Mouse (Mus musculus): ENCODE results near the gene Stx4a. TPM values are rescaled to one million over a fixed set of nuclear protein-coding genes. Genes with fewer than 3 reads are reported as not detected.

Stx4a gene
- total and polyA plus RNA-seq, 2 experiments from 2014 or later, result 7.1 to 20.7 TPM

DNA sequence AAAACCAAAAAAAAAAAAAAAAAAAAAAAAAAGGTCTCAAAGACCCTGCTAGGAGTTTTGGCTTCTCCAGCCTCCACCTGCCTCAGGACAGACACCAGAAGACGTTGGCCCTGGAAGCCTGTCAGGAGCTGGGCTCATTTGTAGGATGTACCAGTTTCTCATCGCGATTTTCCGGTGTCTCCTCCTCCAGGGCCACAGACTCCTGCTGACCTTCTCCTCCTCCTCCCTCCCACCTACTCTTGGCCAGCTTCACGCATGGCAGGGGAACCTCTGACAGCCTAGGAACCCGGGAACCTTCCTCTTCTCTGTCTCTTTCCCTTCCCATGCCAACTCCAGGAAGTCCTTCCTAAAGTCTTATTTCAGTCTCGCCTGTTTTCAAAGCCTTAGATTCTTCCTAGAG, 7.0 kb upstream of the Stx4a start:
- Histone ChIP-seq H3K27ac (ENCODE audit: low read depth, low read length) (no peak overlapping the region), H3K27me3 (ENCODE audit: insufficient read depth, low read length) (no peaks in the 10 kb centered on the region), H3K4me2 (ENCODE audit: low read depth, low read length, poor library complexity, severe bottlenecking) (no peak overlapping the region), H3K4me1 (ENCODE audit: insufficient read depth, low read length) (no peaks in the 10 kb centered on the region), H3K9me3 (ENCODE audit: low read length) (no peaks in the 10 kb centered on the region), H3K9ac (replicated peaks; ENCODE audit: low read length, poor library complexity, severe bottlenecking) (no peak overlapping the region), H3K4me3 (ENCODE audit: low read depth, low read length) (no peak overlapping the region), H3K36me3 (ENCODE audit: insufficient read depth, low read length) (peaks cover 29% of the 10 kb centered on the region)
- WGBS, result 79% methylated on average over 7 of the region's 7 CpGs
- no peak for DNase-seq (ENCODE audit: low spot score)
- TF ChIP-seq CTCF (IDR thresholded peaks at IDR 0.05), result no peak
- no peak for ATAC-seq (ENCODE audit: low FRiP score)

DNA sequence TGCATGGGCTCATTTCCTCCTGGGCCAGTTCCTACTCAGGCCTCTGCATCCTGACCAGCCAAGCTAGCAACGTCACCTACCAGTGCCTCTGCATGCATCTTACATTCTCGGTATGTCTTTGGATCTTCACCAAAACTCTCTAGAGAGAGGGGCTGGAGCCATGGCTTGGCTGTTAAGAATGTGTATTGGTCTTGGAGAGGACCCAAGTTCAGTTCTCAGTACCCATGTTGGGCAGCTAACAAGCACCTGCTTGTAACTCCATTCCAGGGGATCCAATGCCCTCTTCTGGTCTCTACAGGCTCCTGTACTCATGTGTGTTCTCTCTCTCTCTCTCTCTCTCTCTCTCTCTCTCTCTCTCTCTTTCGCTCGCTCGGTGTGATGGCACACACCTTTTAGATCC, 6.3 kb upstream of the Stx4a start:
- peaks cover 4% of the 10 kb centered on the region for H3K4me1 ChIP-seq (ENCODE audit: insufficient read depth, low read length)
- DNase-seq (ENCODE audit: low spot score) (no peak), ATAC-seq (ENCODE audit: low FRiP score) (no peak)
- H3K4me3 ChIP-seq (ENCODE audit: low read depth, low read length), result no peak overlapping the region
- H3K27me3 ChIP-seq (ENCODE audit: insufficient read depth, low read length), result no peaks in the 10 kb centered on the region
- H3K9me3 ChIP-seq (ENCODE audit: low read length), result no peaks in the 10 kb centered on the region
- no peak for TF ChIP-seq CTCF (IDR thresholded peaks at IDR 0.05)
- WGBS, result 93% methylated on average over 5 of the region's 5 CpGs
- H3K9ac ChIP-seq (replicated peaks; ENCODE audit: low read length, poor library complexity, severe bottlenecking), result no peak overlapping the region
- no peak overlapping the region for H3K4me2 ChIP-seq (ENCODE audit: low read depth, low read length, poor library complexity, severe bottlenecking)
- no peak overlapping the region for H3K27ac ChIP-seq (ENCODE audit: low read depth, low read length)
- H3K36me3 ChIP-seq (ENCODE audit: insufficient read depth, low read length), result peaks cover 24% of the 10 kb centered on the region

DNA sequence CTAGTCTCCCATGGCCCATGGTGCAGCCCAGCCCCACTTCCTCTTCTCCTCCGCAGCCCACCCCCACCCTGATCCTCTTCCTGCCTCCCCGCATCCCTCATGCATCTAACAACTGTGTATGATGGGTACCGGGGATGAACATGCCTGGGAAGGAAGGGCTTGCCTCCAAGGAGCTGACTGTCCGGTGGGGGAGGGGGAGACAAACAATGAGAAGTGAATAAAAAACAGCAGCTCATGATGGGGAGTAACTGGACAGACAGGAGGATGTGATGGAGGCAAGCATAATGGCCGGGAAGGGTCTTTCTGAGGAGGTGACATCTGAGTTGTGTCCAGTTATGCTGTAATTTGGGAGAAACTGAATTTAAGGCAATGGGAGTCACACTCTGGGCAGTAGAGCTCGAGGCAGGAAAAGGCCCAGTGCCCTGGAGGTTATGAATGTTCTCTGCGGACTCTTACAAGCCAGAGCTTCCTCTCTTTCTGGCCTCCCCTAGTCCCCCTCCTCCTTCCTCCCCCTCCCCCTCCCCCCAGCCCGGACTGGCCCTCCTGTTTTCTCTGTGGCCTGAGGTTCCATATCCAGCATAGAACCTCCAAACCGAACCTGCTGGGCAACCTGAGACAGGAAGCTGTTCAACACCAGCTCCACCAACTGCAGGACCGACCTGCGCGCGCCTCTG, 3.1 kb upstream of the Stx4a start:
- 76% methylated on average over 13 of the region's 13 CpGs for WGBS
- Histone ChIP-seq H3K27me3 (ENCODE audit: insufficient read depth, low read length) (no peaks in the 10 kb centered on the region), H3K9ac (replicated peaks; ENCODE audit: low read length, poor library complexity, severe bottlenecking) (no peak overlapping the region), H3K4me3 (ENCODE audit: low read depth, low read length) (no peak overlapping the region), H3K36me3 (ENCODE audit: insufficient read depth, low read length) (peaks cover 6% of the 10 kb centered on the region; the same call in 1 of the 2 replicates), H3K27ac (ENCODE audit: low read depth, low read length) (no peak overlapping the region), H3K4me1 (ENCODE audit: insufficient read depth, low read length) (peaks cover 14% of the 10 kb centered on the region), H3K4me2 (ENCODE audit: low read depth, low read length, poor library complexity, severe bottlenecking) (no peak overlapping the region), H3K9me3 (ENCODE audit: low read length) (no peaks in the 10 kb centered on the region)
- DNase-seq (ENCODE audit: low spot score) (no peak), ATAC-seq (ENCODE audit: low FRiP score) (no peak)
- no peak for TF ChIP-seq CTCF (IDR thresholded peaks at IDR 0.05)

DNA sequence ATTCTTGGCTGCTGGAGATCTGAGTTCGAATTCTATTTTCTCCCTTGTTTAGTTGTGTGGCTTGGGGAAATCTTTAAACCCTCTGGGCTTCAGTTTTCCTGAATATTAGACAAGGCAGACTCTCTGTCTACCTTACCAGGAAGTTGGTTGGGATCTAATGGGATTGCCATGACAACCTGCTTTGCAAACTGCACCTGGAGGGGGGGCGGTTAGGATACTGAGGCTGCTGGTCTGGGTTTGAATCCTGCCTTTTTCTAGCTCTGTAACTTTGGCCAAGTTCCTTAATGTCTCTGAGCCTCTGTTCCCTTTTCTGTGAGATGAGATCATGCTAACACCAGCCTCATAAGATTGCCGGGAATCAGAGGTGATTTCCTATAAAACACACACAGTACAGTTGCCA, 1.6 kb upstream of the Stx4a start:
- Histone ChIP-seq H3K4me2 (ENCODE audit: low read depth, low read length, poor library complexity, severe bottlenecking) (no peak overlapping the region; the same call in 1 of the 2 replicates), H3K27me3 (ENCODE audit: insufficient read depth, low read length) (no peaks in the 10 kb centered on the region), H3K27ac (ENCODE audit: low read depth, low read length) (no peak overlapping the region), H3K9me3 (ENCODE audit: low read length) (no peaks in the 10 kb centered on the region), H3K9ac (replicated peaks; ENCODE audit: low read length, poor library complexity, severe bottlenecking) (no peak overlapping the region), H3K4me3 (ENCODE audit: low read depth, low read length) (no peak overlapping the region), H3K4me1 (ENCODE audit: insufficient read depth, low read length) (peaks cover 14% of the 10 kb centered on the region), H3K36me3 (ENCODE audit: insufficient read depth, low read length) (peaks cover 4% of the 10 kb centered on the region; the same call in 1 of the 2 replicates)
- WGBS, result 94% methylated on average over 3 of the region's 3 CpGs
- ATAC-seq (ENCODE audit: low FRiP score), result no peak
- no peak for TF ChIP-seq CTCF (IDR thresholded peaks at IDR 0.05)
- no peak for DNase-seq (ENCODE audit: low spot score)

DNA sequence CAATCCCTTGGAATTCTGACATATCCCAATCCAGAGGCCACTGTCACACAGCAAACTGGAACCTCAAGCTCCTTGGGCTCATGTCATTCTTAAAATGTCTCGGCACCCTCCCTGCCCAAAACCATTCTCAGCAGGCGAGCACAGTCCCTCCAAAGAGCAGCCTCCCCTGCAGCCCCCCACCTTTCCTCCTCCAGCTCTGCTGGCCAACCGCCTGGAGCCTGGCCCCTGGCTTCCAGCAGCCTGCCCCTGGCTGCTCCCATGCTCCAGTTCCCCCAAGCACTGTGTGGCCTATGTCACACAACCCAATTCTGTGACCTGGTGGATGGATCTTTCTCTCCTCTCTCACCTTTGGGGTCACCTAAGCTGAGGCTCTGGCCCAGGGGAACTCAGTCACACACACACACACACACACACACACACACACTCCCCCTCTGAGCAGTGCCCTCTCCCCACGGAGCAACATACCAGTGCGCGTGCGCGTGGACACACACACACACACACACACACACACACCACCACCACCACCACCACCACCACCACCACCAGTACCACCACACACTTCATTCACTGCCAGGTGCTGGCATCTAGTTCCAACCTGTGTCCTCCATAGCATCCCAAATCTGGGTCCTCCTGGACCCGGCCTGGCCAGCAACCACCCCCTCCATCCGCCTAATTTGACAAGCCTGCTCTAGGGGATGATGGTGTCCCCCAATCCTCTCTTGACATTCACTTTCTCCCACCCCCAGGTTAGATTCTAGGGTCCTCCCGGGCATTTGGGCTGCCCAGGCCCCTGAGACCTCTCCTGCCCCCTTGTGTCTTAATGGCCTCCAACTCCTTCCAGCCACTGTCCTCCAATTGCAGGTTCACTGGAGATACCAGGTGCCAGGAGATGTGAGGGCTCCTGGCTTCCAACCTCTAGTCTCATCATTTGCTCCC, 590 bp upstream of the Stx4a start:
- DNase-seq (ENCODE audit: low spot score), result no peak
- peak; percentile 52 for ATAC-seq (ENCODE audit: low FRiP score)
- H3K9ac ChIP-seq (replicated peaks; ENCODE audit: low read length, poor library complexity, severe bottlenecking), result peak overlapping the region; percentile 97
- H3K4me3 ChIP-seq (ENCODE audit: low read depth, low read length), result peak overlapping the region; percentile 81
- peak overlapping the region; percentile 78 for H3K4me2 ChIP-seq (ENCODE audit: low read depth, low read length, poor library complexity, severe bottlenecking)
- H3K27me3 ChIP-seq (ENCODE audit: insufficient read depth, low read length), result no peaks in the 10 kb centered on the region
- H3K36me3 ChIP-seq (ENCODE audit: insufficient read depth, low read length), result no peaks in the 10 kb centered on the region
- H3K4me1 ChIP-seq (ENCODE audit: insufficient read depth, low read length), result peaks cover 14% of the 10 kb centered on the region
- no peaks in the 10 kb centered on the region for H3K9me3 ChIP-seq (ENCODE audit: low read length)
- H3K27ac ChIP-seq (ENCODE audit: low read depth, low read length), result peak overlapping the region; percentile 94
- 55% methylated on average over 10 of the region's 11 CpGs for WGBS
- TF ChIP-seq CTCF (IDR thresholded peaks at IDR 0.05), result peak; percentile 56

DNA sequence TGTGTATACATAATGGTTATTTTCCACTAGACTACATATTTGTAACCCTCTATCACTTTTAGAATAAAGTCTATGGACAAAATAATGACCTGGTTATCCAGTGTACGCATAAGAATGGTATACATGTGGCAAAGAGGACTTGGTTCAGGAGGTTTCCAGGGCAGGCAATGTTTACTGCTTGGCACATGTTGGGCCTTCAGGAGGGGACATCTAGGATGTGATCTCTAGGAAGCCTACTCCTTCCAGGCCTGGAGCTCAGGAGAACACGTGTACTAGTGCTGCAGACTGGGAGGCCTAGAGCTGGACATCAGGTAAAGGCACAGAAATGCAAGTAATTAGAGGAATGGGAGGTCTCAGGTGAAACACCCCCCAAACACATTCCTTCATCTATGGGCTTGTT, 11.5 kb downstream of the Stx4a start:
- TF ChIP-seq CTCF (IDR thresholded peaks at IDR 0.05), result no peak
- H3K4me1 ChIP-seq (ENCODE audit: insufficient read depth, low read length), result no peaks in the 10 kb centered on the region
- H3K4me3 ChIP-seq (ENCODE audit: low read depth, low read length), result no peak overlapping the region
- DNase-seq (ENCODE audit: low spot score) (no peak), ATAC-seq (ENCODE audit: low FRiP score) (no peak)
- no peak overlapping the region for H3K27ac ChIP-seq (ENCODE audit: low read depth, low read length)
- no peak overlapping the region for H3K4me2 ChIP-seq (ENCODE audit: low read depth, low read length, poor library complexity, severe bottlenecking)
- 81% methylated on average over 2 of the region's 2 CpGs for WGBS
- H3K9ac ChIP-seq (replicated peaks; ENCODE audit: low read length, poor library complexity, severe bottlenecking), result no peak overlapping the region
- no peaks in the 10 kb centered on the region for H3K36me3 ChIP-seq (ENCODE audit: insufficient read depth, low read length)
- H3K9me3 ChIP-seq (ENCODE audit: low read length), result no peaks in the 10 kb centered on the region
- no peaks in the 10 kb centered on the region for H3K27me3 ChIP-seq (ENCODE audit: insufficient read depth, low read length)
